Mouse (Mus musculus) forebrain, embryonic 11.5 days (tissue): Measurements from ENCODE around the gene 4930568D16Rik. TPM values are rescaled to one million over a fixed set of nuclear protein-coding genes. Genes with fewer than 3 reads are reported as not detected.

Experiments used
- ATAC-seq: fragments of 200-750 bp; cut with Nextera tagmentation; replicated peaks from 2 replicates; pipeline ENCODE4 v1.8.0; 2017; ENCODE audit warnings: moderate TSS enrichment; ENCODE audit not compliant: low FRiP score
- DNase-seq: peaks from one replicate; pipeline ENCODE4 v3.0.0-alpha.2; 2017; ENCODE audit warnings: low spot score
- H3K27ac ChIP-seq: fragments of 300-500 bp; sonication (generic); 2 replicates; pipeline ENCODE4 v1.5.1; 2014; ENCODE audit warnings: low read depth, low read length
- H3K27me3 ChIP-seq: fragments of 300-500 bp; sonication (generic); 2 replicates; pipeline ENCODE4 v1.6.1; 2014; ENCODE audit warnings: mild to moderate bottlenecking, low read length, mixed read lengths; ENCODE audit not compliant: control insufficient read depth, insufficient read depth
- H3K36me3 ChIP-seq: fragments of 300-500 bp; sonication (generic); 2 replicates; pipeline ENCODE4 v1.6.1; 2014; ENCODE audit warnings: mild to moderate bottlenecking, low read length, moderate library complexity, mixed read lengths; ENCODE audit not compliant: control insufficient read depth, insufficient read depth
- H3K4me1 ChIP-seq: fragments of 300-500 bp; sonication (generic); replicated peaks from 2 replicates; pipeline ENCODE4 v1.6.1; 2014; ENCODE audit warnings: low read length, mixed read lengths; ENCODE audit not compliant: control insufficient read depth, insufficient read depth
- H3K4me2 ChIP-seq: fragments of 300-500 bp; sonication (generic); 2 replicates; pipeline ENCODE4 v1.6.1; 2014; ENCODE audit warnings: low read depth, mild to moderate bottlenecking, low read length, moderate library complexity, mixed read lengths; ENCODE audit not compliant: severe bottlenecking
- H3K4me3 ChIP-seq: fragments of 300-500 bp; sonication (generic); 2 replicates; pipeline ENCODE4 v1.5.1; 2014; ENCODE audit warnings: low read depth, low read length
- H3K9ac ChIP-seq: fragments of 300-500 bp; sonication (generic); 2 replicates; pipeline ENCODE4 v1.6.1; 2014; ENCODE audit warnings: low read length
- H3K9me3 ChIP-seq: fragments of 300-500 bp; sonication (generic); 2 replicates; pipeline ENCODE4 v1.6.1; 2016; ENCODE audit warnings: low read length, mixed read lengths; ENCODE audit not compliant: control insufficient read depth
- WGBS: fragments of 180-500 bp; shearing (Covaris S2); extraction: QIAGEN DNeasy Blood & Tissue Kit; methylation state at CpG from one replicate; pipeline ENCODE4 v1.1.7; 2014; 5-methylcytosine and 5-hydroxymethylcytosine counted together
- polyA plus RNA-seq: library from polyadenylated mRNA; unstranded; fragments of >200 nt; fragmentation: Nextera tagmentation; extraction: Ambion mirVana; gene quantifications from 2 replicates; pipeline ENCODE4 v1.2.1, GENCODE M21; 2014

4930568D16Rik gene
- polyA plus RNA-seq, 1 experiment from 2014 or later: not detected

GRCm38 (mm10) chr2:35336388-35337280 lies 30.9 kb downstream of the 4930568D16Rik start, which contains the start of gene Stom:
Gene Stom, minus strand, starts transcription at chr2:35336976.
- H3K9me3 ChIP-seq: no peaks in the 10 kb centered on the region
- peak; percentile 100 for ATAC-seq
- 0 out of 2 replicates have a peak within 1 kb of the TSS, but pooled peaks have one; percentile 58 for H3K27ac ChIP-seq
- peak within 1 kb of the TSS; percentile 65 for H3K4me2 ChIP-seq
- H3K36me3 ChIP-seq: no peaks in the 10 kb centered on the region
- peaks cover 4% of the 10 kb centered on the region; the same call in 1 of the 2 replicates for H3K4me1 ChIP-seq
- H3K4me3 ChIP-seq: peak within 1 kb of the TSS; percentile 53
- peak; percentile 99 for DNase-seq
- H3K9ac ChIP-seq: peak within 1 kb of the TSS; percentile 64
- H3K27me3 ChIP-seq: no peaks in the 10 kb centered on the region
- WGBS: under 1% methylated on average over 45 of the region's 45 CpGs

GRCm38 (mm10) chr2:35335620-35336019 lies 31.9 kb downstream of the 4930568D16Rik start:
- H3K36me3 ChIP-seq: no peaks in the 10 kb centered on the region
- no peaks in the 10 kb centered on the region for H3K27me3 ChIP-seq
- peak overlapping the region; percentile 53 for H3K4me3 ChIP-seq
- WGBS: 4% methylated on average over 7 of the region's 7 CpGs
- no peak for DNase-seq
- H3K27ac ChIP-seq: no peak overlapping the region
- peak overlapping the region; percentile 65; the same call in 1 of the 2 replicates for H3K4me2 ChIP-seq
- peaks cover 4% of the 10 kb centered on the region; the same call in 1 of the 2 replicates for H3K4me1 ChIP-seq
- no peak for ATAC-seq
- H3K9me3 ChIP-seq: no peaks in the 10 kb centered on the region
- H3K9ac ChIP-seq: no peak overlapping the region

GRCm38 (mm10) chr2:35333670-35334069 lies 33.9 kb downstream of the 4930568D16Rik start:
- H3K27me3 ChIP-seq: no peaks in the 10 kb centered on the region
- no peak overlapping the region for H3K4me3 ChIP-seq
- ATAC-seq (no peak), DNase-seq (no peak)
- H3K27ac ChIP-seq: no peak overlapping the region
- no peaks in the 10 kb centered on the region for H3K36me3 ChIP-seq
- H3K4me2 ChIP-seq: no peak overlapping the region
- no peak overlapping the region for H3K9ac ChIP-seq
- no peaks in the 10 kb centered on the region for H3K9me3 ChIP-seq
- peaks cover 4% of the 10 kb centered on the region; the same call in 1 of the 2 replicates for H3K4me1 ChIP-seq

GRCm38 (mm10) chr2:35331205-35331604 lies 36.3 kb downstream of the 4930568D16Rik start:
- H3K9me3 ChIP-seq: no peaks in the 10 kb centered on the region
- H3K36me3 ChIP-seq: no peaks in the 10 kb centered on the region
- DNase-seq (no peak), ATAC-seq (no peak)
- no peaks in the 10 kb centered on the region for H3K27me3 ChIP-seq
- no peak overlapping the region for H3K4me2 ChIP-seq
- H3K4me3 ChIP-seq: no peak overlapping the region
- no peaks in the 10 kb centered on the region; the same call in 1 of the 2 replicates for H3K4me1 ChIP-seq
- no peak overlapping the region for H3K9ac ChIP-seq
- 71% methylated on average over 2 of the region's 2 CpGs for WGBS
- no peak overlapping the region for H3K27ac ChIP-seq

- Histone ChIP-seq H3K27me3 (no peaks in the 10 kb centered on the region), H3K36me3 (no peaks in the 10 kb centered on the region), H3K27ac (no peak overlapping the region), H3K9me3 (no peaks in the 10 kb centered on the region), H3K4me2 (no peak overlapping the region), H3K4me3 (no peak overlapping the region), H3K4me1 (no peaks in the 10 kb centered on the region), H3K9ac (no peak overlapping the region)
- ATAC-seq (no peak), DNase-seq (no peak)
- WGBS: 91% methylated on average over 2 of the region's 2 CpGs
Measured at GRCm38 (mm10) chr2:35329061-35329460, 38.5 kb downstream of the 4930568D16Rik start.

GRCm38 (mm10) chr2:35328064-35328792 lies 39.3 kb downstream of the 4930568D16Rik start:
- no peak overlapping the region for H3K4me3 ChIP-seq
- no peaks in the 10 kb centered on the region for H3K36me3 ChIP-seq
- no peak overlapping the region for H3K4me2 ChIP-seq
- WGBS: 32% methylated on average over 11 of the region's 11 CpGs
- no peaks in the 10 kb centered on the region for H3K9me3 ChIP-seq
- no peak for DNase-seq
- H3K27me3 ChIP-seq: no peaks in the 10 kb centered on the region
- H3K27ac ChIP-seq: no peak overlapping the region
- ATAC-seq: no peak
- no peak overlapping the region for H3K9ac ChIP-seq
- H3K4me1 ChIP-seq: no peaks in the 10 kb centered on the region

- Histone ChIP-seq H3K4me1 (no peaks in the 10 kb centered on the region), H3K27ac (no peak overlapping the region), H3K9ac (no peak overlapping the region), H3K4me3 (no peak overlapping the region), H3K27me3 (no peaks in the 10 kb centered on the region), H3K36me3 (no peaks in the 10 kb centered on the region), H3K4me2 (no peak overlapping the region), H3K9me3 (no peaks in the 10 kb centered on the region)
- DNase-seq: no peak
- 62% methylated on average over 10 of the region's 10 CpGs for WGBS
- ATAC-seq: no peak
Measured at GRCm38 (mm10) chr2:35327583-35327982, 39.9 kb downstream of the 4930568D16Rik start.

GRCm38 (mm10) chr2:35326931-35327330 lies 40.6 kb downstream of the 4930568D16Rik start:
- Histone ChIP-seq H3K9ac (no peak overlapping the region), H3K4me1 (no peaks in the 10 kb centered on the region), H3K9me3 (no peaks in the 10 kb centered on the region), H3K4me2 (no peak overlapping the region), H3K4me3 (no peak overlapping the region), H3K36me3 (no peaks in the 10 kb centered on the region), H3K27me3 (no peaks in the 10 kb centered on the region), H3K27ac (no peak overlapping the region)
- WGBS: 67% methylated on average over 1 of the region's 1 CpGs
- ATAC-seq (no peak), DNase-seq (no peak)
